Mouse (Mus musculus): ENCODE measurements at regions not wholly inside any gene's neighbourhood (a gene's known extent, or its start where the extent isn't known, plus 50 kb on each side); places are given as distances from the start of the nearest gene placed in this dataset.

DNA sequence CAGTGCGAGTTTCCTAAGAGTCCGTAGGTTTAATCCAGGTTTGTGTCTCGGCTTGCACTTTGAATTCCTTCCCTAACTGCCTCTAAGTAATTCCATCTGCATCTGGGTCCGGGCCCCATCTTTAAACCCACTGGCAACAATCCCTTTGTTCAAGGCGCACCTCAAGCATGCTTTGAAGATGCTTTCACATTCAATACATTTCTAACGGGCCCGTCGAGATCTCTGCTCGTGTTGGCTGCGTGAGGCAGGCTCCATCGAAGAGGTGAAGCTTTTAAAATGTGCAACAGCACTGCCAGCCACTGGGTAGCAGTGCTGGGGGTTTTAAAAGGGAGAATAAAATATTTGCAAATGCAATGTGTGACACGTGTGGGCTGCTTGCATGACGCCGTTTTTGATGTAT is 163.4 kb upstream of the Irx5 start:
- no peak overlapping the region for H3K27ac ChIP-seq
- no peaks in the 10 kb centered on the region for H3K79me2 ChIP-seq (replicated peaks; ENCODE audit: control insufficient read depth, insufficient read depth, low read length)
- H3K36me3 ChIP-seq (ENCODE audit: control insufficient read depth, insufficient read depth, low read length) = no peaks in the 10 kb centered on the region
- no peak overlapping the region for H3K4me3 ChIP-seq
- intact Hi-C loops (cut with DNase I) = no loop called here
- no peak for DNase-seq
- no peak overlapping the region for H3K9ac ChIP-seq (ENCODE audit: low read depth, low read length)
- 76% methylated on average over 14 of the region's 14 CpGs for WGBS
- H3K27me3 ChIP-seq (ENCODE audit: control insufficient read depth, insufficient read depth, low read length) = no peaks in the 10 kb centered on the region
- H3K4me1 ChIP-seq (ENCODE audit: control insufficient read depth, insufficient read depth, low read length) = no peaks in the 10 kb centered on the region
- no peak for TF ChIP-seq POLR2A (IDR thresholded peaks at IDR 0.05; ENCODE audit: insufficient read depth, low read depth, low read length)
- TF ChIP-seq EP300 (IDR thresholded peaks at IDR 0.05; ENCODE audit: insufficient read depth, low read depth, low read length) = no peak
- TF ChIP-seq CTCF (IDR thresholded peaks at IDR 0.05) = no peak

DNA sequence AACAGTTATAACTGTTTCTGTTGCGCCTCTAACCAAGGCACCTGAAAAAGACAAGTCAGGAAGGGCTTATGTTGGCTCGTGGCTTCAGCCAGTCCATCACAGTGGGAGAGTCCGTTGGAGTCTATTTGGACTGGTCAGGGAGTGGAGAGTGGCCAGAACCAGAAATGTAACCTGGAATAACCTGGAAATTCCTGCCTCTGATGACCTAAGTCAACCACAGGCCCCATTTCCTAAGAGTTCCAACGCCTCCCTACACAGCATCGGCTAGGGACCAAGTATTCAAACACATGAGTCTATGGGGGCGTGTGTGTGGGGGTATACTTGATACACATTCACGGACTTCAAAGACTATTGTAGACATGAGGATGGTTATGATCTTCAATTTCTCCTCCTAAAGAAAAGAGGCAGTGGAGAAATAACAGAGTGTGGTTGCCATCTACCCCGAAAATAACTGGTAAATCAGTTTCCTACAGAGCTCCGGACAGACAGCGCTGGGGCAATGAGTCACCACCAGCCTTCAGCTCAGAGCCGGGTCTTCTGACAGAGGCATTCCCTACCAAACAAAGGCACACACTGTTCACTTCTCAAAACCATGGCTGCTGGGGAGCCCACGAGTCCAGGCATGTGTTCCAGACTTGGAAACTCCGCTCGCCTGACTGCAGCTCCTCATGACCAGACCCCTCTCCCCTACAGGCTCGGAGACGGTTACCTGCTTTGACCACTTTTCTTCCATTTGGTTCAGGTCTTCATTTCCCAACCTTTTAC is 167.0 kb upstream of the Irx5 start:
- intact Hi-C loops (cut with DNase I) = no loop called here
- no peak for DNase-seq
- Histone ChIP-seq H3K4me3 (no peak overlapping the region), H3K9ac (ENCODE audit: low read depth, low read length) (no peak overlapping the region), H3K79me2 (replicated peaks; ENCODE audit: control insufficient read depth, insufficient read depth, low read length) (no peaks in the 10 kb centered on the region), H3K36me3 (ENCODE audit: control insufficient read depth, insufficient read depth, low read length) (no peaks in the 10 kb centered on the region), H3K4me1 (ENCODE audit: control insufficient read depth, insufficient read depth, low read length) (no peaks in the 10 kb centered on the region), H3K27me3 (ENCODE audit: control insufficient read depth, insufficient read depth, low read length) (no peaks in the 10 kb centered on the region), H3K27ac (no peak overlapping the region)
- TF ChIP-seq EP300 (IDR thresholded peaks at IDR 0.05; ENCODE audit: insufficient read depth, low read depth, low read length) (no peak), CTCF (IDR thresholded peaks at IDR 0.05) (no peak), POLR2A (IDR thresholded peaks at IDR 0.05; ENCODE audit: insufficient read depth, low read depth, low read length) (no peak)
- 80% methylated on average over 16 of the region's 16 CpGs for WGBS

DNA sequence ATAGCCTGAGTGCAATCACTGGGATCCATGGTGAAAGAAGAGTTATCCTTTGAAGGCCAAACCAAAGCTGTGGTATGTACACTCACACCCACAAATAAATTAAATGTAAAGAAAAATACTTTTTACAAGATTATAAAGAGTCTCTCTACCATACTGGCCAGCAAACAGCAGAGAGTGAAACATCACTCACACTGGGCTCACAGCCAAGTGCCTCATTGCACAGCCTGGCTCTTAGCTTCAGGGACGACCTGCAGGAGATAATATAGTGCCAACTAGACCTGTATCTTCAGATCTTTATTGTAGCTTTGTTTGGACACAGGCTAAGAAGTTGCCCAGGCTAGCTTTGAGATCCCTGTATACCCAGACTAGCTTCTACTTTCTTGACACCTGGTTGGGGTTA is 174.1 kb upstream of the Irx5 start:
- H3K9ac ChIP-seq (ENCODE audit: low read depth, low read length) = no peak overlapping the region
- H3K27me3 ChIP-seq (ENCODE audit: control insufficient read depth, insufficient read depth, low read length) = no peaks in the 10 kb centered on the region
- peak in 1 of 2 experiments; percentile 20 for DNase-seq
- WGBS = 4% methylated on average over 1 of the region's 1 CpGs
- intact Hi-C loops (cut with DNase I) = no loop called here
- H3K79me2 ChIP-seq (replicated peaks; ENCODE audit: control insufficient read depth, insufficient read depth, low read length) = no peaks in the 10 kb centered on the region
- TF ChIP-seq EP300 (IDR thresholded peaks at IDR 0.05; ENCODE audit: insufficient read depth, low read depth, low read length) (no peak), CTCF (IDR thresholded peaks at IDR 0.05) (no peak), POLR2A (IDR thresholded peaks at IDR 0.05; ENCODE audit: insufficient read depth, low read depth, low read length) (no peak)
- H3K27ac ChIP-seq = no peak overlapping the region
- no peak overlapping the region for H3K4me3 ChIP-seq
- no peaks in the 10 kb centered on the region for H3K4me1 ChIP-seq (ENCODE audit: control insufficient read depth, insufficient read depth, low read length)
- H3K36me3 ChIP-seq (ENCODE audit: control insufficient read depth, insufficient read depth, low read length) = no peaks in the 10 kb centered on the region

DNA sequence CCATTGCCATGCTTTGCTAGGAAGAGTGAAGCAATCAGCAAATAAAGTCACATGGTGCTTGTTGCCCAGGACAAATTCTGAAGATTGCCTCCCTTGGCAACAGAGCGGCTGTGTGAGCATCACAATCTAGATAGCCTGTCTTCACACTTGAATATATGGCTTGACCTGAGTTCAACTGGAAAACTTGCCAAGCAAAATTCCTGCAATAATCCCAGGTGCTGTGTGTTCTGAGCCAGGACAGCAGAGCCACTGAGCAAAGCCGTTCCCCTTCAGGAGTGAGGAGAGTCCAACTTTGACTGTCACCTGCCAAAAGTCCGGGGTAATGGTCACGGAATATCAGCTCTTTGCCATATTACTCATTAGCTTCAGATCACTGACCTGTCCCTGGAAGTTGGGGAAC is 176.8 kb upstream of the Irx5 start:
- DNase-seq = no peak
- intact Hi-C loops (cut with DNase I) = no loop called here

GRCm38 (mm10) chr8:92179327-92179726 is 178.1 kb upstream of the Irx5 start:
- Histone ChIP-seq H3K9ac (ENCODE audit: low read depth, low read length) (no peak overlapping the region), H3K4me3 (no peak overlapping the region), H3K27me3 (ENCODE audit: control insufficient read depth, insufficient read depth, low read length) (no peaks in the 10 kb centered on the region), H3K36me3 (ENCODE audit: control insufficient read depth, insufficient read depth, low read length) (no peaks in the 10 kb centered on the region), H3K27ac (no peak overlapping the region), H3K79me2 (replicated peaks; ENCODE audit: control insufficient read depth, insufficient read depth, low read length) (no peaks in the 10 kb centered on the region), H3K4me1 (ENCODE audit: control insufficient read depth, insufficient read depth, low read length) (no peaks in the 10 kb centered on the region)
- TF ChIP-seq POLR2A (IDR thresholded peaks at IDR 0.05; ENCODE audit: insufficient read depth, low read depth, low read length) = no peak
- no peak for TF ChIP-seq EP300 (IDR thresholded peaks at IDR 0.05; ENCODE audit: insufficient read depth, low read depth, low read length)
- TF ChIP-seq CTCF (IDR thresholded peaks at IDR 0.05) = no peak
- DNase-seq = no peak
- 74% methylated on average over 2 of the region's 2 CpGs for WGBS
- intact Hi-C loops (cut with DNase I) = no loop called here

More for the DNA sequence above, 176.8 kb upstream of the Irx5 start:
- H3K4me1 ChIP-seq (ENCODE audit: control insufficient read depth, insufficient read depth, low read length) = no peaks in the 10 kb centered on the region
- TF ChIP-seq POLR2A (IDR thresholded peaks at IDR 0.05; ENCODE audit: insufficient read depth, low read depth, low read length) = no peak
- TF ChIP-seq EP300 (IDR thresholded peaks at IDR 0.05; ENCODE audit: insufficient read depth, low read depth, low read length) = no peak
- TF ChIP-seq CTCF (IDR thresholded peaks at IDR 0.05) = no peak
- no peaks in the 10 kb centered on the region for H3K27me3 ChIP-seq (ENCODE audit: control insufficient read depth, insufficient read depth, low read length)
- H3K9ac ChIP-seq (ENCODE audit: low read depth, low read length) = no peak overlapping the region
- H3K36me3 ChIP-seq (ENCODE audit: control insufficient read depth, insufficient read depth, low read length) = no peaks in the 10 kb centered on the region
- H3K4me3 ChIP-seq = no peak overlapping the region
- H3K79me2 ChIP-seq (replicated peaks; ENCODE audit: control insufficient read depth, insufficient read depth, low read length) = no peaks in the 10 kb centered on the region
- 80% methylated on average over 4 of the region's 4 CpGs for WGBS
- H3K27ac ChIP-seq = no peak overlapping the region

- DNase-seq = no peak
- 83% methylated on average over 5 of the region's 5 CpGs for WGBS
- intact Hi-C loops (cut with DNase I) = no loop called here
Observed at GRCm38 (mm10) chr8:92176101-92176500, 181.3 kb upstream of the Irx5 start.

More at GRCm38 (mm10) chr8:92176101-92176500, 181.3 kb upstream of the Irx5 start:
- no peaks in the 10 kb centered on the region for H3K36me3 ChIP-seq (ENCODE audit: control insufficient read depth, insufficient read depth, low read length)
- no peak overlapping the region for H3K27ac ChIP-seq
- H3K4me1 ChIP-seq (ENCODE audit: control insufficient read depth, insufficient read depth, low read length) = no peaks in the 10 kb centered on the region
- H3K79me2 ChIP-seq (replicated peaks; ENCODE audit: control insufficient read depth, insufficient read depth, low read length) = no peaks in the 10 kb centered on the region
- TF ChIP-seq POLR2A (IDR thresholded peaks at IDR 0.05; ENCODE audit: insufficient read depth, low read depth, low read length) (no peak), EP300 (IDR thresholded peaks at IDR 0.05; ENCODE audit: insufficient read depth, low read depth, low read length) (no peak), CTCF (IDR thresholded peaks at IDR 0.05) (no peak)
- no peak overlapping the region for H3K4me3 ChIP-seq
- H3K9ac ChIP-seq (ENCODE audit: low read depth, low read length) = no peak overlapping the region
- H3K27me3 ChIP-seq (ENCODE audit: control insufficient read depth, insufficient read depth, low read length) = no peaks in the 10 kb centered on the region
